Mouse (Mus musculus) thymus, postnatal 0 days (tissue): ENCODE results near the gene Med8. TPM values are rescaled to one million over a fixed set of nuclear protein-coding genes. Genes with fewer than 3 reads are reported as not detected.

Experiments used
- DNase-seq: peaks from one replicate; pipeline ENCODE4 v3.0.0-alpha.2; 2015; ENCODE audit warnings: low spot score
- polyA plus RNA-seq: library from polyadenylated mRNA; unstranded; fragments of >200 nt; fragmentation: Nextera tagmentation; extraction: Ambion mirVana; gene quantifications from 2 replicates; pipeline ENCODE4 v1.2.1, GENCODE M21; 2015

Gene Med8
- polyA plus RNA-seq, 1 experiment from 2014 or later: 109 TPM

GRCm38 (mm10) chr4:118413553-118413952 is 4.4 kb downstream of the Med8 start:
- DNase-seq: no peak

GRCm38 (mm10) chr4:118415779-118416178 is 6.6 kb downstream of the Med8 start:
- no peak for DNase-seq

GRCm38 (mm10) chr4:118416329-118416728 is 7.2 kb downstream of the Med8 start:
- DNase-seq: no peak

GRCm38 (mm10) chr4:118417112-118417797 is 8.1 kb downstream of the Med8 start:
- no peak for DNase-seq

- no peak for DNase-seq
Observed at GRCm38 (mm10) chr4:118421384-118421783, 12.2 kb downstream of the Med8 start.

- DNase-seq: no peak
Observed at GRCm38 (mm10) chr4:118424541-118425160, 15.5 kb downstream of the Med8 start.

GRCm38 (mm10) chr4:118425374-118425773 is 16.2 kb downstream of the Med8 start:
- DNase-seq: no peak

GRCm38 (mm10) chr4:118427415-118427767 is 18.3 kb downstream of the Med8 start:
- no peak for DNase-seq

GRCm38 (mm10) chr4:118427768-118428451 is 18.8 kb downstream of the Med8 start, which contains the start of gene Elovl1:
Gene Elovl1 (plus strand): TSS chr4:118428093.
- peak; percentile 63 for DNase-seq

- peak; percentile 15 for DNase-seq
Observed at GRCm38 (mm10) chr4:118428531-118429214, 19.5 kb downstream of the Med8 start.

GRCm38 (mm10) chr4:118429215-118429895 is 20.2 kb downstream of the Med8 start:
- no peak for DNase-seq

- DNase-seq: no peak
Observed at GRCm38 (mm10) chr4:118432332-118432731, 23.2 kb downstream of the Med8 start.

- peak; percentile 95 for DNase-seq
Observed at GRCm38 (mm10) chr4:118436820-118437603, 27.9 kb downstream of the Med8 start, which contains the start of gene Cdc20. Gene Cdc20 (minus strand): TSS chr4:118437352.

- DNase-seq: peak; percentile 60
Observed at GRCm38 (mm10) chr4:118437829-118438253, 28.7 kb downstream of the Med8 start.

GRCm38 (mm10) chr4:118445088-118445487 is 36.0 kb downstream of the Med8 start:
- DNase-seq: no peak

- DNase-seq: no peak
Observed at GRCm38 (mm10) chr4:118445781-118446414, 36.8 kb downstream of the Med8 start.

GRCm38 (mm10) chr4:118446415-118447153 is 37.4 kb downstream of the Med8 start:
- no peak for DNase-seq

GRCm38 (mm10) chr4:118457345-118457975 is 48.3 kb downstream of the Med8 start, which contains the start of gene Mpl:
Gene Mpl (minus strand): TSS chr4:118457513.
- no peak for DNase-seq

- DNase-seq: no peak
Observed at GRCm38 (mm10) chr4:118464956-118465355, 55.8 kb downstream of the Med8 start.
